ENCODE assay signal across 15 mouse cellular contexts in genomic region chr1:132582998-132583604, GRCm38 (mm10). TPM values are rescaled to one million over a fixed set of nuclear protein-coding genes. Genes with fewer than 3 reads are reported as not detected.
DNase-seq lines count a peak whose midpoint lies in the region; ATAC-seq and TF ChIP-seq lines count a peak whose summit lies in the region.
"Had no signal": no experiment of that assay in that cellular context is flagged by ENCODE, and none has a peak within 500 bp of the region (broad histone marks: within the 10 kb centered on the region; RNA-seq: fewer than 3 reads in every experiment).

No protein-coding gene starts in this region.

- peak overlapping the region; percentile 25 for H3K4me2 ChIP-seq in forebrain, embryonic 13.5 days
- H3K4me2 ChIP-seq in hindbrain, embryonic 15.5 days: no peak overlapping the region
- no peak overlapping the region for H3K4me2 ChIP-seq in midbrain, postnatal 0 days (ENCODE audit: low read depth, low read length, poor library complexity, severe bottlenecking)
- H3K4me2 ChIP-seq: heart, embryonic 12.5 days had no signal

- peak; percentile 7; the same call in 1 of the 2 replicates for ATAC-seq in forebrain, embryonic 13.5 days
- no peak for ATAC-seq in hindbrain, embryonic 15.5 days (ENCODE audit: low FRiP score, low read depth)
- peak; percentile 18; the same call in 1 of the 2 replicates for ATAC-seq in midbrain, postnatal 0 days (ENCODE audit: low FRiP score)
- ATAC-seq: liver, postnatal 0 days had no signal

- peak overlapping the region; percentile 65 for H3K27ac ChIP-seq in embryonic facial prominence, embryonic 10.5 days (replicated peaks)
- H3K27ac ChIP-seq in forebrain, embryonic 13.5 days: peak overlapping the region; percentile 89
- peak overlapping the region; percentile 76 for H3K27ac ChIP-seq in hindbrain, embryonic 15.5 days (replicated peaks)
- H3K27ac ChIP-seq in midbrain, postnatal 0 days (ENCODE audit: low read depth, low read length): peak overlapping the region; percentile 74

- no peaks in the 10 kb centered on the region for H3K27me3 ChIP-seq in embryonic facial prominence, embryonic 10.5 days (replicated peaks; ENCODE audit: low read depth, poor library complexity, severe bottlenecking)
- H3K27me3 ChIP-seq in forebrain, embryonic 13.5 days: no peaks in the 10 kb centered on the region
- no peaks in the 10 kb centered on the region for H3K27me3 ChIP-seq in hindbrain, embryonic 15.5 days
- no peaks in the 10 kb centered on the region for H3K27me3 ChIP-seq in midbrain, postnatal 0 days (ENCODE audit: insufficient read depth, low read length)

- 85% methylated on average over 18 of the region's 18 CpGs for WGBS in embryonic facial prominence, embryonic 10.5 days
- WGBS in forebrain, embryonic 13.5 days: 73% methylated on average over 18 of the region's 18 CpGs
- WGBS in hindbrain, embryonic 15.5 days: 80% methylated on average over 18 of the region's 18 CpGs
- WGBS in midbrain, postnatal 0 days: 57% methylated on average over 18 of the region's 18 CpGs

- H3K36me3 ChIP-seq in embryonic facial prominence, embryonic 10.5 days (replicated peaks): no peaks in the 10 kb centered on the region
- H3K36me3 ChIP-seq in forebrain, embryonic 13.5 days (ENCODE audit: poor library complexity, severe bottlenecking): peaks cover 13% of the 10 kb centered on the region; the same call in 1 of the 2 replicates
- H3K36me3 ChIP-seq in hindbrain, embryonic 15.5 days: 0 out of 2 replicates have a peak, but pooled peaks cover 7% of the 10 kb centered on the region
- peaks cover 9% of the 10 kb centered on the region; the same call in 1 of the 2 replicates for H3K36me3 ChIP-seq in midbrain, postnatal 0 days (ENCODE audit: insufficient read depth, low read length)
- H3K36me3 ChIP-seq: heart, embryonic 12.5 days had no signal

- TF ChIP-seq CTCF in midbrain, postnatal 0 days (IDR thresholded peaks at IDR 0.05): no peak

- peaks cover 73% of the 10 kb centered on the region for H3K4me1 ChIP-seq in embryonic facial prominence, embryonic 10.5 days
- peaks cover 68% of the 10 kb centered on the region for H3K4me1 ChIP-seq in forebrain, embryonic 13.5 days
- peaks cover 37% of the 10 kb centered on the region for H3K4me1 ChIP-seq in hindbrain, embryonic 15.5 days (replicated peaks)
- peaks cover 2% of the 10 kb centered on the region for H3K4me1 ChIP-seq in midbrain, postnatal 0 days (ENCODE audit: insufficient read depth, low read length)

- DNase-seq in embryonic facial prominence, embryonic 10.5 days (ENCODE audit: low spot score): no peak
- DNase-seq in midbrain, postnatal 0 days (ENCODE audit: low spot score): no peak
- no peak for DNase-seq in urinary bladder, adult 18-20 months (ENCODE audit: low spot score in 2 of 2)
- no peak for DNase-seq in gastrocnemius, postnatal 10 days
- DNase-seq in spleen, postnatal 14 days (ENCODE audit: low spot score in 2 of 2): no peak
- DNase-seq: adrenal gland, postnatal 36 days; gastrocnemius, postnatal 14 days; liver, postnatal 0 days; right cerebral cortex, postnatal 14 days had no signal

- 0 out of 2 replicates have a peak overlapping the region, but pooled peaks have one; percentile 21 for H3K9ac ChIP-seq in forebrain, embryonic 13.5 days
- no peak overlapping the region for H3K9ac ChIP-seq in hindbrain, embryonic 15.5 days
- no peak overlapping the region for H3K9ac ChIP-seq in midbrain, postnatal 0 days (replicated peaks; ENCODE audit: low read length, poor library complexity, severe bottlenecking)
- H3K9ac ChIP-seq: heart, embryonic 12.5 days; liver, postnatal 0 days had no signal

- no peaks in the 10 kb centered on the region for H3K9me3 ChIP-seq in embryonic facial prominence, embryonic 10.5 days
- H3K9me3 ChIP-seq in forebrain, embryonic 13.5 days (replicated peaks): no peaks in the 10 kb centered on the region
- no peaks in the 10 kb centered on the region for H3K9me3 ChIP-seq in hindbrain, embryonic 15.5 days
- H3K9me3 ChIP-seq in midbrain, postnatal 0 days (ENCODE audit: low read length): no peaks in the 10 kb centered on the region
- H3K9me3 ChIP-seq: heart, embryonic 12.5 days had no signal

- no peak overlapping the region for H3K4me3 ChIP-seq in embryonic facial prominence, embryonic 10.5 days
- no peak overlapping the region for H3K4me3 ChIP-seq in forebrain, embryonic 13.5 days
- no peak overlapping the region for H3K4me3 ChIP-seq in hindbrain, embryonic 15.5 days
- no peak overlapping the region for H3K4me3 ChIP-seq in midbrain, postnatal 0 days (ENCODE audit: low read depth, low read length)
- H3K4me3 ChIP-seq: heart, embryonic 12.5 days had no signal

RNA-seq across cellular contexts. Expression of gene Cntn2, which starts 40.0 kb away (rescaled TPM):
- 14.7 and 15.1 TPM in 2 replicates for polyA plus RNA-seq in embryonic facial prominence, embryonic 10.5 days (2016; fragmentation: Nextera tagmentation; extraction: Ambion mirVana)
- 53.6 and 68.9 TPM in 2 replicates for polyA plus RNA-seq in forebrain, embryonic 13.5 days (2015; fragmentation: Nextera tagmentation; extraction: Ambion mirVana)
- polyA plus RNA-seq in hindbrain, embryonic 15.5 days (2015; fragmentation: Nextera tagmentation; extraction: Ambion mirVana): 28.2 and 47.0 TPM in 2 replicates
- total RNA-seq in midbrain, postnatal 0 days (2014; rRNA removed): 55.4 and 69.2 TPM in 2 replicates
- polyA plus RNA-seq in midbrain, postnatal 0 days (2015; fragmentation: Nextera tagmentation; extraction: Ambion mirVana): 14.7 and 15.6 TPM in 2 replicates
- total RNA-seq in gastrocnemius, postnatal 10 days (2021): under 1 TPM; 0.11 to 0.21 TPM
- total RNA-seq: adrenal gland, postnatal 36 days; hematopoietic stem cell, adult 5-6 weeks; megakaryocyte, adult 5-6 weeks; MEL had no signal
